Mouse (Mus musculus) brain, embryonic 14.5 days (tissue): ENCODE measurements at regions not wholly inside any gene's neighbourhood (a gene's known extent, or its start where the extent isn't known, plus 50 kb on each side); places are given as distances from the start of the nearest gene placed in this dataset.
A peak's percentile ranks its signal among the peaks of the same experiment; 100 is the strongest.

Source experiments
- DNase-seq: peaks from one replicate; pipeline ENCODE4 v3.0.0-alpha.2; 2011; ENCODE audit warnings: low read depth
- CTCF ChIP-seq: fragments of 200-500 bp; IDR thresholded peaks from 2 replicates; pipeline ENCODE4 v1.5.1; 2012; ENCODE audit warnings: inconsistent platforms, mild to moderate bottlenecking, moderate library complexity, borderline replicate concordance; ENCODE audit not compliant: insufficient read depth, insufficient read length; ENCODE audit errors: extremely low read depth
- POLR2A ChIP-seq: fragments of 200-500 bp; IDR thresholded peaks from 2 replicates; pipeline ENCODE4 v1.6.1; 2012; ENCODE audit warnings: mild to moderate bottlenecking, inconsistent platforms, borderline replicate concordance; ENCODE audit not compliant: poor library complexity, insufficient read depth, insufficient read length, severe bottlenecking; ENCODE audit errors: extremely low read depth

DNA sequence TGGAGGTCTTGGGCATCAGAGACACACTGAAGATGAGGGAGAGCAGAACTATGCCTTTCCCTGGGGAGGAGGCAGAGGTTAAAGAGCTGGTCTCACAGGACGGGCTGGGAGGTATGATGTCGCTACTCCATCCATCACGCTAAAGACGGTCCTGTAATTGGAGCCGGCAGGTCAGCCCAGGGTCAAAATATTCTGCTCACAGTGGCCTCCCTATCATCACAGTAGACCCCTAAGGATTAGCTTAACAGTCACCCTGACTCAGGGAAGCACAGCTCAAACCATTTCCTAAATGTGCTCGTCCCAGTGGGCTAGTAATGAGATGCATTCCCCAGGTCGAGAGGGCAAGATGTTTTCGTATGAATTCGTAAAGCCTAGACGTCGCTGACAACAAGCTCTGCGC, 53.7 kb upstream of the Mon1b start:
- no peak for TF ChIP-seq CTCF
- DNase-seq = peak; percentile 6

DNA sequence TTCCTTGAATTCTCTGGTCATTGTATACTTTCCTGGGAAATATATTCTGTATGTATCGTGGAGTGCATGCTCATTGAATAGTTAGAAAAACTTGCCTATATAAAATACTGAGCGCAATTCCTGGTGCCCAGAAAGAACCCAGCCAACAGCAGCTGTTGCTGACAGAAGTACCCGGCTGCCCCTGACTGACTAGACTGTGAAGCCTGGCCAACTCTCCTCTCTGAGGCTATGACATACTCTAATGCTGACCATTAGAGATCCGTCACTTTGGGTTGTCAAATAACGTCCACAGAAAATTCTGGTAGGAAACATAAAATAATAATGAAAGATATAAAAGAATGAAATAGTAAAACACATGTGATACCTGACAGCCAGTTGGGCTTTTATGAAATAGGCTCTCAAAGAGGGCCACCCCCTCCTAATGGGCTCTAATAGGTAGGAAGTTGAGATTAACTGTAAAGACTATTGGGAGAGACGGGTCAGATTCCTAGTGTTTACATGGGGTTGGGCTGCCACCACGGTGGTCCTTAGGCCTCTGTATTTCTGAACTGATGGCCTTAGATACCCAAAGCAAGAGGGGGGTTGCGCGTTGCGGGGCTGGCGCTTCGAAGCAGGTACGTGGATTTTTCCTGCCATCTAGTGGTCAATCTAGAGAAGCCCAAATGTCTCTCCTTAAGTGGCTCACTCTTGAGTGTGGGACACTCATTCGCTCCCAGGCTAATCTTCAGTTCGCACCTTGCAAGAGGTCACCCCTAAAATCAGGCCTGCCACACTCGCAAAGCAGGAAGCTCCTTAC, 53.0 kb upstream of the Mon1b start:
- DNase-seq = peak; percentile 91
- no peak for TF ChIP-seq POLR2A
- TF ChIP-seq CTCF = peak; percentile 89

DNA sequence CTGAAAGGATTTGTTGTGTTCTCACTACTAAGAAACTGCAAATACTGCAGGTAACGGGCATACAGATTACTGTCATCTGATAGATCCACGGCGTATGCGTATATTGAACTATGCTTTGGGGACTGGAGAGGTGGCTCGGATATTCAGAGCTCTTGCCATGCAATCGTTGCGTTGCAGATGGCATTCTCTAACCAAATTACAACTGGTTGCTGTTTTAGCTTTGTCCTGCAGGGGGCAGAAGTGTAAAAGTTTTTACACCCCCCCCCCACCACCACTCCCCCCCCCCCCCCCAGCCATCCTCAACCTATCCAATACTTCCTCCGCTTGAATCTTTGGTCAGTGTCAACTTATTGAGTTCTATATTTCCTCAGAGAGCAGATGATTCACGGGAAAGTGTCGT, 51.6 kb upstream of the Mon1b start:
- DNase-seq = no peak
- TF ChIP-seq POLR2A (no peak), CTCF (peak; percentile 20; the same call in 1 of the 2 replicates)
